ENCODE assay signal across 15 mouse cellular contexts in the genomic region with DNA sequence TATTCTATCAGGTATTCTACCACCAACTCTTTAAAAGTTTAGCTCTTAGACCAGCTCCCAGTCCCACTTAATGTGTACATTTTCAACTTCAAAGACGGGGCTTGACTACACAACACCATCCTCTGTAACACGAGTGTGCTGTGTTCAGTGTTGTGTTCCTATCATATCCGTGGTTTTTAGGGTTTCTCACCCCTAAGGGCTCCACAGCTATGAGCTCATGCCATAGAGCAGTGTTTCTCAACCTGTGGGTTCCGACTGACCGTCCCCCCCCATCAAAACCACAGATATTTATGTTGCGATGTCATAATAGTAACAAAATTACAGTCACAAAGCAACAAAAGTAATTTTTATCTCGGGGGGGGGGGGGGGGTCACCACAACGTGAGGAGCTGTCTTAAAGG.
"Had no signal": no experiment of that assay in that cellular context is flagged by ENCODE, and none has a peak within 500 bp of the region (broad histone marks: within the 10 kb centered on the region; RNA-seq: fewer than 3 reads in every experiment).

No protein-coding gene starts in this region.

- H3K4me3 ChIP-seq: limb, embryonic 12.5 days; megakaryocyte, embryonic 14.5 days; neural tube, embryonic 13.5 days; stomach, embryonic 15.5 days had no signal

- H3K36me3 ChIP-seq: limb, embryonic 12.5 days; neural tube, embryonic 13.5 days; stomach, embryonic 15.5 days had no signal

- H3K9ac ChIP-seq: limb, embryonic 12.5 days; liver, embryonic 14.5 days; neural tube, embryonic 13.5 days; stomach, embryonic 15.5 days had no signal

- H3K4me1 ChIP-seq: megakaryocyte, embryonic 14.5 days had no signal

- DNase-seq: kidney, adult 11 months; kidney, adult 9 months; kidney, postnatal 36 days; layer of hippocampus, adult 9-11 months; layer of hippocampus, postnatal 36 days; lung, adult 18-20 months; lung, postnatal 36 days; right cerebral cortex, postnatal 4 days; thymus, postnatal 36 days had no signal

- H3K27ac ChIP-seq: kidney, postnatal 0 days; limb, embryonic 12.5 days; liver, embryonic 14.5 days; stomach, embryonic 15.5 days had no signal

- H3K9me3 ChIP-seq: limb, embryonic 12.5 days; neural tube, embryonic 13.5 days; stomach, embryonic 15.5 days had no signal

- H3K4me2 ChIP-seq: limb, embryonic 12.5 days; neural tube, embryonic 13.5 days; stomach, embryonic 15.5 days had no signal

- H3K27me3 ChIP-seq: limb, embryonic 12.5 days; neural tube, embryonic 13.5 days; stomach, embryonic 15.5 days had no signal
